Mouse (Mus musculus) T-cell, adult 2 months (primary cell): ENCODE data around the gene Cdhr4.
A peak's percentile ranks its signal among the peaks of the same experiment; 100 is the strongest.

Experiments
- DNase-seq: peaks from one replicate; pipeline ENCODE4 v3.0.0; 2022; ENCODE audit warnings: low spot score

Gene Cdhr4

DNA sequence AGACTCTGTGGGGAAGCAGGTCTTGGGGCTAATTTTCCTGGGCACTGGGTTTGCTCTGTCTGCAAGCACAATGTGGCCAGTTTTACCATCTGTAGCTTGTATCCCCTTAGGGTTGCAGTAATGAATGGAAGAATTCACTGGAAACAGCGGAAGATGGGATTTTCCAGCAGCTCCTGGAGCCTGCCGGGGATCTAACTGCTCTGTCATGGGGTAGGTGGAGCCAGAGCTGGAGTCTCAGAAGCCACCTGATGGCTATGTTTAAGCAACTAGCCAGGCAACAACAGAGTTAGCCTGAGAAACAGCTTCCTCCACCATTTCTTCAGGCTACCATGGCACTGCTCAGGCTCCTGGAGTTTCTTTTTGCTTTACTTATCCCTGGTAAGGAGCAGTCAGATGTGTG lies at the start of gene Cdhr4:
Cdhr4 (plus strand) TSS at position 301 of the 400 bp plus-strand sequence.
- no peak for DNase-seq

DNA sequence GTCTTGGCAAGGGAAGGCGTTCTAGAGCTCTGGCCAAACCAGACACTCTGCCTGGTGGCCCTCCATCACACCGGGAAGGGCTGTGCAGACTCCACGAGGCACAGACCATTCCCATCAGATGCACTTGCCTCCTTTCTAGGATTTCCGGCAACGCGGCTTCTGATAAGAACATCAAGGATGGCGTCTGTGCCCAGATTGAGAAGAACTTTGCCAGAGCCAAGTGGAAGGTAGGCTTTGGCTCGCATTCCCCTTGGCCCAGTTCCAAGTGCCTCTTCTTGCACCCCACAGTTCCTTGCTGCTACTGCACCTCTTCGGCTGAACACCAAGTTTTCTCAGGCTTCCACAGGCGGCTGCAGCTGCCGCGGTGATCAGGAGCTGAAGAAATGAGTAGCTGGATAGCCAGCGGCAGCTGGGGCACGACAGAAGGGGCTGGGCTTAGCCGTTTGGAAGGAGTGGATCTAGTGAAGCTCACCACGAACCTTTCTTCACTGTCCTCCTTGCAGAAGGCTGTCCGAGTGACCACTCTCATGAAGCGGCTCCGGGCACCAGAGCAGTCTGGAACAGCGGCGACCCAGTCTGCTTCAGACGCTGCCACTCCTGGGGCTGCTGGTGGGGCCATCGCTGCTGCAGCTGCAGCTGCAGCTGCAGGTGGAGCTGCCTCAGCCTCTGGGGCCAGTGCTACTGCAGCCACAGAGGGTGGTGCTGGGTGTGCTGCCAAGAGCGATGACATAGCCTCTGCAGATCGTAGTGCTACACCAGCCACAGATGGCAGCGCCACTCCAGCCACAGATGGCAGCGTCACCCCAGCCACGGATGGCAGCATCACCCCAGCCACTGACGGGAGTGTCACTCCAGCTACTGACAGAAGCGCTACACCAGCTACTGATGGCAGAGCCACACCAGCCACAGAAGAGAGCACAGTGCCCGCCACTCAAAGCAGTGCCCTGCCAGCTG lies 44.8 kb upstream of the Cdhr4 start:
- DNase-seq = no peak

DNA sequence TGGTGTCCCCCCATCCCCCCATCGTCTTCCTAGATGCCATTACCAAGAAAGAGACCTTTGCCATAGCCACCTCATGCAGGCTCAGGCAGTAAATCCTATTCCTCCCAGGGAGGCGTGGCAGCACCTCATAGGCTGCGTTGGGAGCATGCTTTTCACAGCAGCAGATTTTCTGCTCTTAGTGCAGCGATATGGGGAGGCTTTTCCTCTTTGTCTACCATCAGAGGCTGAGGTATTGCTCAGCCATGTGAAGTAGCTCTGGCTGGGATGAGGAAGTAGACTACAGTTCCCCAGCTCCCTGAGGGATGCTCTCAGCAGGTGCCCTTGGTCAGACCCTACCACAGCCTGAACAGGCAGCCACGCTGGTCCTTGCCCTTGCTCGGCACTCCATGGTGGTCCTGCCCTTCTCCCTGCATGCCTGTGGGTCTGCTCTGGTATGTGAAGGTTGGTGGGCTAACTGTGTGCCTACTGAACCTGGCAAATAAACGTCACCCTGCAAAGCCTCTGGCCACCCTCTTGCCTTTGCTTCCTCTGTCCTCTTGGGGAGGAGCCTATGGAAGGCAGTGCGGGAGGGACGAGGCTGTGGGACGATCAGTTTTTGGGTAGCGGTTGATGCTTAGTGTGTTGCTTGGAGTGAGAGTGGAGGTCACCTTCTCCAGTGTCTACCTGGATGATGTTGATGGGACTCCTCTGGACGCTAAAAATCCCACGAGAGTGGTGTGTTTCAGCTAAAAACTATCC lies 42.9 kb upstream of the Cdhr4 start:
- DNase-seq = no peak

DNA sequence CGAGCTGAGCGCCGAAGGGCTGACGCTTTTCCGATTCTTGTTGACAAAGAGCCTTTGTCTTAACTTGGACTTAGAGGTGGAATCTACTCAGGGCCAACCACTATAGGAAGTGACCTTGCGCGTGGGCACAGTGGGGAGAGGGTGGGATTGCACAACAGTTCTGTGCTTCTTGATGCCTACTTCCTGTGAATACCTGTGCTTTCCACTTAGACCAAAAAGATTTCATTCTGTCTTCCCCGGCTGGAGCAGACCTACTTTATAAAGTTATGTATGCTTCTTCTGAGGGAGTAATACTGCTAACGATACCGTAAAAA lies 42.4 kb upstream of the Cdhr4 start, which contains the start of gene Traip:
Traip (plus strand) TSS at position 215 of the 314 bp plus-strand sequence.
- no peak for DNase-seq

DNA sequence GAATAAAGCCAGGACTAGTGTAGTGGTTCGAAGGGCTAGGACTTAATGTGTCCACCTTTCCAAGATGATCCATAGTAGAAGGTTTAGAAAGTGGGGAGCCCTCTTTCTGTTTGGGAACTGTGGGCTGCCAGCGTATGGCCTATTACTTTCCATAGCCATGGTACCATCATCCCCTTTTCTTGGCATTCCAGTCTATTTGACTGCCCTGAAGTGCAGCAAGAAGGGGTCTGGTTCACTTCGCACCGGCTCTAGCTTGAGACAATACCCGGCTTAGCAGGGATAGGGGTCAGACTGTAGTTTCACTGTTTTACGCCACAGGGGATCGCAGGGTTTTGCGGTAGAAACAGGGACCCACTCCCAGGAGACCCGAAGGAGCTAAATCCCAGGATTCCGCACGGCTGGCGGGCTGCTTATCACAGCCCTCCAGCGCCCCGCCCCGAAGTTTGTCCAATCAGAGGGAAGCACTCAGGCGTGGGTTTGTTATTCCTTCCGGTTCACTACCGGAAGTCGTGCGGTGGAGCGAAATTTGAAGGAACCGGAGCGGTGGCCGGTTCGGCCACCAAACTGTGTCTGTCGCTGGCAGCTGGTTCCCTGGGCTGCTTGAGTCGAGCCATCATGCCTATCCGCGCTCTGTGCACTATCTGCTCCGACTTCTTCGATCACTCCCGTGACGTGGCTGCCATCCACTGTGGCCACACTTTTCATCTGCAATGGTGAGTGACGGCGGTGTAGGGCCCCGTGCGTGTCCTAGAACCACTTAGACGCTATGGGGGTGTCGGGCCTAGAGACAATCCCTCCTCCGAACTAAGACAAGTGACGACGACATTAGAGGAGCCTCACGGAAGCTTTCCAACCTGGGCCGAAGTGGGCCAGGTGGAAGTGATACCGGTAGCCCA lies 41.6 kb upstream of the Cdhr4 start:
- DNase-seq = peak; percentile 83

DNA sequence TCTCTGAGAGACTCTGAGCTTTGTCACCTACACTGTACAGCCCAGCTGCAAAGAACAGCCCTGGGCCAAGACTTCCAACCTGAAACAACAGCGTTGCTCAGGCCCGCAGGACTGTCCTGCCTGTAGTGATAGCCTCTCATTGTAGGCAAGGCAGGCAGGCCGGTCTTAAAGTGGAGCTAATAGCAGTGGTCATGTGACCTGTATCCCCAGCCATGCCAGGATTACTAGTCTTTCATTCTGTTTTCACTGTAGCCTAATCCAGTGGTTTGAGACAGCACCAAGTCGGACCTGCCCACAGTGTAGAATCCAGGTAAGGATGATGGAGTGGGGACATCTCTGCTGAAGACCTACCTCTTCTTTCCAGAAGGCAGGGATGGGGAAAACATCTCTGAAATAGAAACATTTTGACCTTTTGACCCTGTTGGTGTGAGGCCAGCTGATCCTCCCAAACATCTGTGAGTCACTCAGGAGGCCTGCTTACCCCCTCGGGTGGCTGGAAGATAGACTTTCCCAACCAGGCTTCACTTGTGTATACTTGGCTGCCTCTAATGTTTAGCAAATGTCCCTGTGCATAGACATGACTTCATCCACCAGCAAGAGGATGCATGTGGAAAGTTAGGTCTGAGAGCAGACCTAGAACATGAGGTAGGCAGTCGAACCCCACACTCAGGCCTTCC lies 36.5 kb upstream of the Cdhr4 start:
- DNase-seq = no peak

DNA sequence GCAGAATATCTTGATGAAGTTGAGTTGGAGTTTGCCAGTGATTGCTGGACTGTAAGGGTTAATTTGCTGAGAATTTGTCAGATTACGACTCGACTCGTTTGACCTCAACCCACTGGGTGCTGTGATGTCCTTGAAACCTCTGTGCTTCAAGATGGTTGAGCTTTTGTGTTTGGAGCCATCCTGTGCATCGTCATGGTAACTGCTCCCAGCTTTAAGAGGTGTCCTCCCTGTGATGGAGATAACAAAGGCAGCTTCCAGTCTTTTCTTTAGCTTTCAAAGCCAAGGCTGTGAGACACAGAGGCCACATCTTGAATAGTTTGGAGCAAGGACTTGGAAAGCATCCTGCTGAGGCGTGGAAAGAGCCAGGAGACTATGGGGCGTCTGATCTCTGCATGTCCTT lies 35.2 kb upstream of the Cdhr4 start:
- no peak for DNase-seq

DNA sequence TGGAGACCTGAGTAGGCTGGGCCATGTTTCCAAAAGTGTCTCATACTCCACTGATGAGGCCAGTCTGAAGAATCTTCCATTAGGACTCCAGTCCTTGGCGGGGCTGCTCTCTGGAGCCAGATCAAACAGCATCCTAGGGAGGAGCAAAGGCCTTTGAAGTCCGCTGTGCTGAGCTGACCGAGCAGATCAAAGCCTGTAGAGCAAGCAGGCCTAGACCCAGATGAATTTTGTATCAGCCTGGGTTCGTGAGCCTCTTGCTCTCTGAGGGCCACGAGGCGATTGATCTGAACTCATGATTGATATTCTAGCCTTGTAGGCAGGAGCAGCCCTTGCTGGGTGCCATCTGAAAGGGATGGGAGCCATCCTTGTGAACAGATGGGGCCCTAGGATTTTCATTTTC lies 32.4 kb upstream of the Cdhr4 start:
- DNase-seq = no peak

DNA sequence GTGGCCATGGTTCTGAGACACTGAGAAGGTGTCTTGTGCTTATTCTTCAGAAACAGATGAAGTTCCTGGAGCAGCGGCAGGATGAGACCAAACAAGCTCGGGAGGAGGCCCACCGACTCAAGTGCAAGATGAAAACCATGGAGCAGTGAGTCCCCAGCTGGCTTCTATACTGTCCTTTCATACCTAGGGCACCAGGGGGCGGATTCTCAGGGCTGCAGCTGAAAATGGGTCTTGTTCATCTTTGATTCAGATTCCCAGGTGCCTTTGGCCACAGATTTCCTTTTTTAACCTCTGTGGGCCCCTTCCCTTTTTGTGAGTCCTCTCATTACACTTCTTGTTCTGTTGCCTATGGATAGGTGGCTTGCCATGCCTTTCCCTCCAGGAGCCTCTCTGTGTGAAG lies 31.4 kb upstream of the Cdhr4 start:
- DNase-seq = no peak

DNA sequence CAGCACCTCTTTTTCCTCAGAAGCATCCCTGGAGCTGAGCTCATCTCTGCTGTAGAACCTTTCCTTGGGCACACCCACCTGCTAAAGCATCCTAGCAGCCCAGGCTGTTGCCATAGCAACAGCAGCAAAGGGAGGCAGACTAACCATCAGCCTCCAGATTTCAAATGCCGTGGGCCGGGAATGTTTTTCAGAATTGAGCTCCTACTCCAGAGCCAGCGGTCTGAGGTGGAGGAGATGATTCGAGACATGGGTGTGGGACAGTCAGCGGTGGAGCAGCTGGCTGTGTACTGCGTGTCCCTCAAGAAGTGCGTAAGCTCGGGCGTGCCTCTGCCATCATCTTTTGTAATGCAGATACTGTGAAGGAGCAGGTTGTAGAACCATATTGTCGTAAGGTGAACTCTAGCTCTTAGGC lies 30.9 kb upstream of the Cdhr4 start:
- DNase-seq = no peak

DNA sequence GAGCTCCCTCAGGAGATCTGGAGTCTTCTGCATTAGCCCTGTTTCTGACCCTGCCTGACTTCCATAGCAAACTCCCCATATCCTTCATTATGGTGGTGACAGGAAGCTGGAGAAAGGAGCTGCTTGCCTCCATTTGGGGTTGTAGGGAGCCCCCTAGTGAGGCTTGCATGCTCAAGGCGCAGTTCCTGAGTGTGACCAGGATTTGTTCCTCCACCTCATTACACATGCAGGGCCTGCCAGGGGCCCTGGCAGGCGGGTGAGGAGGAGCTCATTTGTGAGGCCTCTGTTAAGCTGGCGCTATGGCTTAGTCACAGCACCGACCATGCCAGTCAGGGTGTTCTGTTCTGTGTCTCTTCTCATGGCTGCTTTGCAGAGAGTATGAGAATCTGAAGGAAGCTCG lies 30.4 kb upstream of the Cdhr4 start:
- no peak for DNase-seq

DNA sequence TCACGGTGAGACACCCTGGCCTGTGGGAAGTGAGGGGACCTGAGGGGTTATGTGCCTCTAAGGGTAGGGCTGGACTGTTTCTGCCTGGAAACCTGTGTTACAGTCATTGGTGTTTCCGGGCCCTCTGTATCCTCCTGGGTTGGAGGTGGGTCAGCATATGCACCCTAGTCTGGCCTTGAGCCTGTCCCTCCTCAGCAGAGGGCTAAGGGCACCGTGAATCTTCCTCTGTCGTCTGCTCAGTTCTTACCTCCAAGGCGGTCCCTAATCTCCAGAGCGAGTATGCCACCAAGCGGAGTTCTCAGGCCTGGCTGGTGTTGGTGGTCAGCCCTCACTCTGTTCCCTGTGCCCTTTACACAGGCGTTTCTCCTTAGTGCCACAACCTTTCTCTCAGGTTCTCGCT lies 29.4 kb upstream of the Cdhr4 start:
- no peak for DNase-seq

DNA sequence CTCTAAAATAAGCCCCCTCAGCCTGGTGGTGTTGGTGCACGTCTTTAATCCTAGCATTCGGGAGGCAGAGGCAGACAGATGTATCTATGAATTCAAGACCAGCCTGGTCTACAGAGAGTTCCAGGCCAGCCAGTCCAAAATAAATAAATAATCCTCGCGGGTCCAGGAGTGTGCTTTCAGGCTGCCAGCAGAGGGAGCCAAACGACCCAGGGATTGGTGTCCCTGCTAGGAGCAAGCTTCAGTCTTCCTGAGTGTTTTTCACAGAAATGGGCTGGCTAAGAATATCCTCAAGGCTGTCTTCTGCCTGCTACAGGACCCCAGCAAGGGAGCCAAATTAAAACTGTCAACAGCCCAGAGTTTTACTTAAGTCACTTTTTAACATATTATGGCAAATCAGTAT lies 28.6 kb upstream of the Cdhr4 start:
- DNase-seq = peak; percentile 67

DNA sequence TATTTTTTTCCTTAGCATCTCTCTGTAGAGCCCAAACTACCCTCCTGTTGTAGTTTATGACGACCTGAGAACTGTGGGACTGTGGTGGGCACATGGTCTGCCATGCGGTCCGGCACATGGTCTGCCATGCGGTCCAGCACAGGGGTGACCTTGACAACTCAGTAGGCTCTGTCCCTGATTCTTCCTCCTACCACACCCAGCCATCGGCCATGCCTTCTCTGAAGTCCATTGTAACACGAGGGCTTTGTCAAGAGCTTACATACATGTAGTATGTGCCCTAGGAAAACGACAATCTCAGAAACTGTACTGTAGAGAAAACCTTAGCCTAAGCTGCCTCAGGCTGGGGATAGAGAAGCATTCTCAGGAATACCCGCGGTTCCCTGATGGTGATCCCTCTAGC lies 27.6 kb upstream of the Cdhr4 start:
- no peak for DNase-seq

DNA sequence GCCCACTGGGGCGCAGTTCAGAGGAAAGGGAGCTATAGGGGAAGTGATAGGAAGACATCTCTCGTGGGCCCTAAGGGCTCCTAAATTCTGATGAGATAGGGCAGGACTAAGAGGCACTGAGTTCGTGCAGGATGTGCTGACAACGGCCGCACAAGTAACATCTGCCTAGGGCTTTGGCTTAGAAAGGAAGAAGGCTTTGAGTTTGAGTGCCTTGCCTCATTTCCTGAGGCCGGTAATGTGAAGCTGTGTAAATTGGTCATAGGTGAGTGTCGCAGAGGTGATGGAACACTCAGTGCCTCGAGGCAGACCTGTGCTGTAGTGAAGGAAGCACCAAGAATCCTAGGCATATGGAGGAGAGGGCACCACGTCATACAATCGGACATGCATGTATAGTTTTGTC lies 25.6 kb upstream of the Cdhr4 start:
- no peak for DNase-seq

DNA sequence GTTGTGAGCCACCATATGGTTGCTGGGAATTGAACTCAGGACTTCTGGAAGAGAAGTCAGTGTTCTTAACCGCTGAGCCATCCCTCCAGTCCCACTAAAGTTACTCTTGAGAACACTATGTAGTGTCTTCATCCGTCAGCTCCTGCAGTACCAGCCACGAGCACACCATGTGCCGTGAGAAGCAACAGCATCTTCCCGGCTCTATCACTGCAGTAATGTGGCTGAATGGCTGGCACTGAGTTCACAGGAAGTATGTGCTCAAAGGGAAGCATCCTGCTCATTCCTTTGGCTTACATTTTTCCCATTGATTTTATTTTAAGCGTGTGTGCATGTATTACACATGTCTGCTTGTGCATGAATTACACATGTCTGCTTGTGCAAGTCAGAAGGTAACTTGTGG lies 24.9 kb upstream of the Cdhr4 start:
- DNase-seq = no peak

DNA sequence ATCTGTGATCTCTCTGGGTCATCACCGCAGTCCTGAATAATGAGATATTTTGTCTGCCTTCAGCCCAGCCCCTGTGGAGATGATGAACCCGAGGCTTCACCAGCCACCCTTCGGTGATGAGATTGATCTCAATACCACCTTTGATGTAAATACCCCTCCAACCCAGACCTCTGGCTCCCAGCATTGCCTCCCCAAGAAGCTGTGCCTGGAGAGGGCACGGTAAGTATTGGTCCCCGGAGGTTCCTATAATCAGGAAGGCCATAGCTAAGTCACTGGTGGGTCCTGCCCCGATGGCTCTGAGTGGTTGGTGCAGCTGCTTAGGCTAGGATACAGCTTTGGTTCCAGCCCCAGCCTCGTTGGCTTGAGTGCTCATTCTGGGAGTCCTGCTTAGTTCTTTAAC lies 23.8 kb upstream of the Cdhr4 start:
- DNase-seq = no peak

DNA sequence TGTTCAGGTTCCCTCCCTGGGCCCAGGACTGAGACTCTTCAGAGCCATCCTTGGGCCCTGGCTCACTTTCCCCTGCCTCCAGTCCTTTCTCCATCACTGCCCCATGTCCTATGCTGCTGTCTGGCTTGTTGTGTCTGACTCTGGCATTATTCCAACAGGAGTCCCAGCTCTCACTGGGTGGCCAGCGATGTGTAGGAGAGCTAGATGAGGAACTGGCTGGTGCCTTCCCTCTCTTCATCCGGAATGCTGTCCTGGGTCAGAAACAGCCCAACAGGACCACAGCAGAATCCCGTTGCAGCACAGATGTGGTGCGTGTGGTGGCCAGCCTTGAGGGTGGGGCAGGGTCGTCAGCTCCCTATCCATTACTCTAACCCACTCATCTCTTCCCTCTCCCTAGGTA lies 22.0 kb upstream of the Cdhr4 start:
- DNase-seq = no peak

DNA sequence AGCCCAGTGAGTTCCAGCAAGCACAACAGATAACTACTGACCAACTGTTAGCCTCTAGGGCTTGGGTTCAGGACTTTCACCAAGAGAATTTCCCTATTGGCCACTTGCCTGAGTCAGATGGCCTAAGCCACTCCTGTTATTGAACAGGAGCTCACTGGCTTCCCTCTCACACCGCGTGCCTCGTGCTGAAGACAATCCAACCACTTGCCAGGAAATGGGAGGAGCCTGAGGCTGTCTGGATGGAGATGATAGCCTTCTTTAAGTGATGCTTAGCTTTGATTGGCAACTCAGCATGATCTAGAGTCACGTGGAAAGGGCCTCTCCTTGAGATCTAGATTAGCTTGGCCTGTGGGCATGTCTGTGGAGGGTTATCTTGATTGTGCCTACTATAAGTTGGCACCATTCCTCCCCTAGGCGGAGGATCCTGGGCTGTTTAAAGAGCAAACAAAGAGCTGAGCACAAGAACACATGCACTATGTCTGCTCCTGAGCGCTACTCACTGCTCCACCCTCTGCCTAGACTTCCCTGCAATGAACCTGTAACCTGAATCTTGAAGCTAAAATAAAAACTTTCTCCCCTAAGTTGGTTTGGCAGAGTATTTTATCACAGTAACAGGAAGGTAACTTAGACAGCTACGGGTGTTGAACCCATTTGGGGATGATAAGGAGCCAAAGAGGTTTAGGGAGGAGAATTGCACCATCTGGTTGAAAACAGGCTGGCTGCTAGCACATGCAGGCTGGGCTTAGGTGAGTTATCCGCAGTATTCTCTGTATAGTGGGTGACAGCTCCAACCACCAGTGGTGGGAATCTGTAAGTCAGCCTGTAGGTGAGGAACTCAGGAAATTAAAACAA lies 20.4 kb upstream of the Cdhr4 start:
- DNase-seq = peak; percentile 34

DNA sequence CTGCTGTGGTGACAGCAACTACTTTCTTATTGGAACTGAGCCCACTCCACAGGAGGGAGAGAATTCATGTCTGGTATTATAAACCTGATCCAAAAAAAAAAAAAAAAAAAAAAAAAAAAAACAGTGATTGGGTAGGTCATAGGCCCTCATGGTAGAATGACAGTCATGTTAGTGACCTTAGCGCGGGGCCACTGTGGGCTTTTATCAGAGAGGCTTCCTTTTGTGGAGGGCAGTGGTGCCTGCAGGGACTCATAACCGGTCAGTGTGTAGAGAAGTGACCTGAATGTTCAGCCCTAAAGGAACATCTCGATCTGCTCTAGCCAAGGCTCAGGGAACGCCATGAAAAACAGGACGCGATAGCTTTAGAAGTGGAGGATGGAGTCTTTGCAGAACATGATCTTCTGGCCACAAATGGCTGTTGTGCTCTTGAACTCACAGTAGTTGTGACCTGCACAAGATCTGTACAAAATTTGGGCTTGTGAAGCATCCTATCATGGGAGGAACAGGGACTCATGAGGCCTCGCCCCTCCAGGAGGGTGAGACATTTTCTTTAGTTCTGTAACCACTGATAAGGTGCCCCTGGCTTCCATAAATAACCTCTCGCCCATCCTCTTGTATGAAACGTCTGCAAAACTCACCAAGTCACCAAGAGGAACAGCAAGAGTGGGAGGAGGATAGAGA lies 17.7 kb upstream of the Cdhr4 start:
- no peak for DNase-seq
